Mouse (Mus musculus): ENCODE data around the gene Gm20823. TPM values are rescaled to one million over a fixed set of nuclear protein-coding genes. Genes with fewer than 3 reads are reported as not detected.
"Not testable (repeated sequence)": the region's sequence is repeated elsewhere in the genome, so short reads cannot be mapped to it uniquely, and the experiment has no call there.

The Gm20823 gene
- not detected for polyA plus RNA-seq (2017; shearing (Covaris generic))

GRCm38 (mm10) chrY:62464745-62465144 lies at the start of gene Gm20823:
Gm20823 (minus strand) TSS chrY:62464845.
- ATAC-seq: not testable (repeated sequence)

All from activated CD4-positive, CD25-positive, alpha-beta regulatory T cell, adult 4 months (primary cell).